Mouse (Mus musculus) hindbrain, embryonic 14.5 days (tissue): Measurements from ENCODE around the gene 4930442H23Rik. TPM values are rescaled to one million over a fixed set of nuclear protein-coding genes. Genes with fewer than 3 reads are reported as not detected.
A peak's percentile ranks its signal among the peaks of the same experiment; 100 is the strongest.
"Not testable (repeated sequence)": the region's sequence is repeated elsewhere in the genome, so short reads cannot be mapped to it uniquely, and the experiment has no call there.

Source experiments
- ATAC-seq: fragments of 200-750 bp; cut with Nextera tagmentation; 2 replicates; pipeline ENCODE4 v1.8.0; 2017; ENCODE audit warnings: moderate number of reproducible peaks, mild to moderate bottlenecking, moderate TSS enrichment, moderate library complexity; ENCODE audit not compliant: low FRiP score
- DNase-seq: peaks from one replicate; pipeline ENCODE4 v3.0.0-alpha.2; 2015; ENCODE audit warnings: low spot score
- H3K27ac ChIP-seq: fragments of 300-500 bp; sonication (generic); 2 replicates; pipeline ENCODE4 v1.5.1; 2014; ENCODE audit warnings: mild to moderate bottlenecking, moderate library complexity
- H3K27me3 ChIP-seq: fragments of 300-500 bp; sonication (generic); 2 replicates; pipeline ENCODE4 v1.6.1; 2014; ENCODE audit warnings: mild to moderate bottlenecking, low read length, mixed read lengths; ENCODE audit not compliant: control insufficient read depth, insufficient read depth
- H3K36me3 ChIP-seq: fragments of 300-500 bp; sonication (generic); replicated peaks from 2 replicates; pipeline ENCODE4 v1.6.1; 2014; ENCODE audit not compliant: control insufficient read depth, insufficient read depth
- H3K4me1 ChIP-seq: fragments of 300-500 bp; sonication (generic); replicated peaks from 2 replicates; pipeline ENCODE4 v1.6.1; 2014; ENCODE audit warnings: antibody characterized with exemption, low read length, mixed read lengths; ENCODE audit not compliant: control insufficient read depth, insufficient read depth
- H3K4me2 ChIP-seq: fragments of 300-500 bp; sonication (generic); replicated peaks from 2 replicates; pipeline ENCODE4 v1.6.1; 2014; ENCODE audit warnings: mild to moderate bottlenecking, moderate library complexity
- H3K4me3 ChIP-seq: fragments of 300-500 bp; sonication (generic); replicated peaks from 2 replicates; pipeline ENCODE4 v1.5.1; 2014; ENCODE audit warnings: mild to moderate bottlenecking, low read length
- H3K9ac ChIP-seq: fragments of 300-500 bp; sonication (generic); 2 replicates; pipeline ENCODE4 v1.6.1; 2014
- H3K9me3 ChIP-seq: fragments of 300-500 bp; sonication (generic); 2 replicates; pipeline ENCODE4 v1.6.1; 2016; ENCODE audit warnings: low read length; ENCODE audit not compliant: control insufficient read depth
- WGBS: fragments of 180-500 bp; shearing (Covaris S2); extraction: QIAGEN DNeasy Blood & Tissue Kit; methylation state at CpG from one replicate; pipeline ENCODE4 v1.1.7; 2014; 5-methylcytosine and 5-hydroxymethylcytosine counted together
- polyA plus RNA-seq: library from polyadenylated mRNA; unstranded; fragments of >200 nt; fragmentation: Nextera tagmentation; extraction: Ambion mirVana; gene quantifications from 2 replicates; pipeline ENCODE4 v1.2.1, GENCODE M21; 2014

Gene 4930442H23Rik
- polyA plus RNA-seq, 1 experiment from 2014 or later: not detected

GRCm38 (mm10) chr10:81217964-81218363 is 34.3 kb upstream of the 4930442H23Rik start:
- H3K27ac ChIP-seq: no peak overlapping the region
- peak; percentile 51; the same call in 1 of the 2 replicates for ATAC-seq
- no peaks in the 10 kb centered on the region for H3K27me3 ChIP-seq
- no peaks in the 10 kb centered on the region for H3K9me3 ChIP-seq
- H3K36me3 ChIP-seq: peaks cover 93% of the 10 kb centered on the region
- H3K4me2 ChIP-seq: no peak overlapping the region
- no peaks in the 10 kb centered on the region for H3K4me1 ChIP-seq
- H3K4me3 ChIP-seq: no peak overlapping the region
- no peak overlapping the region for H3K9ac ChIP-seq
- DNase-seq: peak; percentile 41
- WGBS: 37% methylated on average over 7 of the region's 7 CpGs

GRCm38 (mm10) chr10:81217267-81217666 is 33.6 kb upstream of the 4930442H23Rik start:
- not testable (repeated sequence) for ATAC-seq, H3K27ac ChIP-seq, H3K9ac ChIP-seq, H3K27me3 ChIP-seq, H3K9me3 ChIP-seq, H3K4me2 ChIP-seq, DNase-seq, H3K4me3 ChIP-seq, H3K4me1 ChIP-seq
- peaks cover 93% of the 10 kb centered on the region for H3K36me3 ChIP-seq
- WGBS: 40% methylated on average over 1 of the region's 1 CpGs

- Histone ChIP-seq H3K27me3 (no peaks in the 10 kb centered on the region), H3K9ac (no peak overlapping the region), H3K36me3 (peaks cover 93% of the 10 kb centered on the region), H3K4me3 (no peak overlapping the region), H3K4me2 (no peak overlapping the region), H3K4me1 (no peaks in the 10 kb centered on the region), H3K9me3 (no peaks in the 10 kb centered on the region), H3K27ac (no peak overlapping the region)
- 89% methylated on average over 6 of the region's 6 CpGs for WGBS
- DNase-seq: no peak
- ATAC-seq: no peak
Observed at GRCm38 (mm10) chr10:81216810-81217209, 33.2 kb upstream of the 4930442H23Rik start.

GRCm38 (mm10) chr10:81216260-81216659 is 32.6 kb upstream of the 4930442H23Rik start:
- Histone ChIP-seq H3K36me3 (peaks cover 93% of the 10 kb centered on the region), H3K4me2 (no peak overlapping the region), H3K9ac (no peak overlapping the region), H3K9me3 (no peaks in the 10 kb centered on the region), H3K27ac (no peak overlapping the region), H3K4me3 (no peak overlapping the region), H3K4me1 (no peaks in the 10 kb centered on the region), H3K27me3 (no peaks in the 10 kb centered on the region)
- DNase-seq: no peak
- no peak for ATAC-seq
- WGBS: 92% methylated on average over 6 of the region's 6 CpGs

- Histone ChIP-seq H3K4me2 (no peak overlapping the region), H3K9ac (no peak overlapping the region), H3K4me3 (no peak overlapping the region), H3K27ac (no peak overlapping the region), H3K27me3 (no peaks in the 10 kb centered on the region), H3K36me3 (peaks cover 98% of the 10 kb centered on the region), H3K4me1 (no peaks in the 10 kb centered on the region), H3K9me3 (0 out of 2 replicates have a peak, but pooled peaks cover 6% of the 10 kb centered on the region)
- 96% methylated on average over 5 of the region's 5 CpGs for WGBS
- DNase-seq: no peak
- no peak for ATAC-seq
Observed at GRCm38 (mm10) chr10:81210154-81210553, 26.5 kb upstream of the 4930442H23Rik start.

GRCm38 (mm10) chr10:81204137-81204536 is 20.5 kb upstream of the 4930442H23Rik start:
- WGBS: 67% methylated on average over 4 of the region's 4 CpGs
- peak; percentile 8; the same call in 1 of the 2 replicates for ATAC-seq

GRCm38 (mm10) chr10:81202978-81203720 is 19.5 kb upstream of the 4930442H23Rik start:
- Histone ChIP-seq H3K4me2 (no peak overlapping the region), H3K36me3 (peaks cover 30% of the 10 kb centered on the region), H3K27me3 (no peaks in the 10 kb centered on the region), H3K27ac (no peak overlapping the region), H3K4me3 (no peak overlapping the region), H3K9ac (no peak overlapping the region), H3K9me3 (no peaks in the 10 kb centered on the region), H3K4me1 (no peaks in the 10 kb centered on the region)
- ATAC-seq: no peak
- DNase-seq: no peak
- WGBS: 72% methylated on average over 8 of the region's 8 CpGs

More at GRCm38 (mm10) chr10:81204137-81204536, 20.5 kb upstream of the 4930442H23Rik start:
- no peaks in the 10 kb centered on the region for H3K4me1 ChIP-seq
- H3K4me2 ChIP-seq: no peak overlapping the region
- peaks cover 40% of the 10 kb centered on the region for H3K36me3 ChIP-seq
- H3K4me3 ChIP-seq: no peak overlapping the region
- DNase-seq: no peak
- no peak overlapping the region for H3K9ac ChIP-seq
- no peaks in the 10 kb centered on the region for H3K27me3 ChIP-seq
- no peak overlapping the region for H3K27ac ChIP-seq
- no peaks in the 10 kb centered on the region for H3K9me3 ChIP-seq

GRCm38 (mm10) chr10:81201807-81202758 is 18.4 kb upstream of the 4930442H23Rik start, which contains the start of gene Nmrk2:
Nmrk2 (minus strand) TSS chr10:81202051.
- Histone ChIP-seq H3K9ac (no peak within 1 kb of the TSS), H3K27me3 (no peaks in the 10 kb centered on the region), H3K36me3 (peaks cover 19% of the 10 kb centered on the region), H3K4me2 (no peak within 1 kb of the TSS), H3K4me1 (no peaks in the 10 kb centered on the region), H3K4me3 (no peak within 1 kb of the TSS), H3K27ac (no peak within 1 kb of the TSS), H3K9me3 (no peaks in the 10 kb centered on the region)
- 63% methylated on average over 13 of the region's 13 CpGs for WGBS
- no peak for ATAC-seq
- DNase-seq: no peak
